Mouse (Mus musculus) urinary bladder, postnatal 14 days (tissue): ENCODE measurements at regions not wholly inside any gene's neighbourhood (a gene's known extent, or its start where the extent isn't known, plus 50 kb on each side); places are given as distances from the start of the nearest gene placed in this dataset.
A peak's percentile ranks its signal among the peaks of the same experiment; 100 is the strongest.
"Not testable (repeated sequence)": the region's sequence is repeated elsewhere in the genome, so short reads cannot be mapped to it uniquely, and the experiment has no call there.

ENCODE experiments used
- DNase-seq: peaks from one replicate; pipeline ENCODE4 v3.0.0; 2021; ENCODE audit warnings: low spot score

- DNase-seq: peak; percentile 62
Measured at GRCm38 (mm10) chr11:28993270-28993847, 137.2 kb upstream of the Pnpt1 start.

DNA sequence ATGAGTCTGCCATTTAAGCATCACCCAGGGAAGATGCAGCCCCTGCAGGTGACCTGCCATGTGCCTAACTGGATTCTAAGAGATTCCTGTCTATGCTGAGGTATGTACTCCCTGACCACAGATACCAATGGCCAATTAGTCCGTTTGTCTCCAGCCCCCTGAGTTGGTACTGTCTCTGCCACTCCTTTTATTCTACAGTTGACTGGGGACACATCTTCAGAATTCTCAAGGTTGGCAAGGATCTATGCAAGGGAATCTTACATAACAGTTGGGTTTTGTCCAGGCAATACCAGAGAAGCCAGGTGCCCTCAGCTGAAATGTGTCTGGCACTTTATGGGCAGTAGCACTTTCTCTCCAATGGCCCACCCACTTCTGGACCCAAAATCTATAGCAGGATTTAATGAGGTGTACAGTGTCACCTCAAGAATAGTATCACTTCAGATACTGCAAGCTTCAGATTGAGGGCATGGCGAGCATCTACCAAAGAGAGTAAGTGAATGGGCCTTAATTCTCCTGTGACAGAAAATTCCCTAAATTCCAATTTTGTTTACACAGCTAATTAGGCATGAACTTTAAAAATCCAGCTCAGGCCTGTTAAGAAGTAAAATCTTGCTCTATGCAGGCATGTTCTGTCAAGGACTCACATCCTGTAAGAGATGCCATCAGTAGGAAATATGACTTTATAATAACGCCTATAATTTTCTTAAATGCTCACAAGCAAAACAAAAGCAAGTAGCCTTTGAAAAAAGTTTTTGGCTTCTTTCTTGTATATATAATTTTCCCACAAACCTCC is 132.0 kb upstream of the Pnpt1 start:
- no peak for DNase-seq

GRCm38 (mm10) chr11:28999196-28999595 is 131.3 kb upstream of the Pnpt1 start:
- no peak for DNase-seq

DNA sequence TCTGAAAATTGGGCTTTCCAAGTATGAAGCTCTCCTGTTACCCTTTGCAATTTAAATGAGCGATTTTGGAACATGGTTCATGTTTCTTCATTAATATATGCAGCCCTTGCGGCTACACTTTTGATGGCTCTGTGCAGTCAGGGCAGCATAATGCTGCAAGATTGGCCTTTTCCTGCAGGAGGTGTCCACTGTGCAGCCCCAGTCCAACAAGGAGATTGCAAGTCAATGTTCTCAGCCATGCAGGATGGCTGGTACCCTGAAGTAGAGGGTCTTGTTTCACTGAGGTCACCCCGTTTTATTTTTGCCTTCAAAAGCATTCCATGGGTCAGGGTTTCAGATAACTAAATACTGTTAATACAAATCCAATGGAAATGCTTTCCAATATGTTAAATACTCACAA is 130.9 kb upstream of the Pnpt1 start:
- no peak for DNase-seq

GRCm38 (mm10) chr11:29000212-29000611 is 130.3 kb upstream of the Pnpt1 start:
- no peak for DNase-seq

DNA sequence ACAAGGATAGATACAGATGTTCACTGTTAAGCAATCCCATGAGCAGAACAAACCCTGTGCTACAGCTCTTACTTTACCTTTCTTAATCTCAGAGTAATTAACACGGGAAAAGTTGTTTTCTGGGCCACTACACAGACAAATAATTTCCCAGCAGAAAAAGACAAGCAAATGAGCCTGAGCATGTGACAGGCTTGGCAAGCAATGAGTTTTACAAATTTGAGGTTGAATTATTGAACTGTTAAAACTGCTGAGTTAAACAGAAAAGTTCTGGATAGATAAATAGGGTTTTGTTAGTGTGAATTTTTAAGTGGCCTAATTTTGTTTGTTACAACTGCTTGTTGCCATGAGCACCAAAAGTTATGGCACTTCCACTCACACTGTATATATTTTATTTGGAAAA is 113.1 kb upstream of the Pnpt1 start:
- DNase-seq: no peak

GRCm38 (mm10) chr11:29040817-29041216 is 89.7 kb upstream of the Pnpt1 start:
- no peak for DNase-seq

GRCm38 (mm10) chr11:29047985-29048610 is 82.4 kb upstream of the Pnpt1 start:
- DNase-seq: not testable (repeated sequence)

GRCm38 (mm10) chr11:29052625-29053024 is 77.9 kb upstream of the Pnpt1 start:
- DNase-seq: no peak

GRCm38 (mm10) chr11:29069586-29069985 is 61.0 kb upstream of the Pnpt1 start:
- not testable (repeated sequence) for DNase-seq

DNA sequence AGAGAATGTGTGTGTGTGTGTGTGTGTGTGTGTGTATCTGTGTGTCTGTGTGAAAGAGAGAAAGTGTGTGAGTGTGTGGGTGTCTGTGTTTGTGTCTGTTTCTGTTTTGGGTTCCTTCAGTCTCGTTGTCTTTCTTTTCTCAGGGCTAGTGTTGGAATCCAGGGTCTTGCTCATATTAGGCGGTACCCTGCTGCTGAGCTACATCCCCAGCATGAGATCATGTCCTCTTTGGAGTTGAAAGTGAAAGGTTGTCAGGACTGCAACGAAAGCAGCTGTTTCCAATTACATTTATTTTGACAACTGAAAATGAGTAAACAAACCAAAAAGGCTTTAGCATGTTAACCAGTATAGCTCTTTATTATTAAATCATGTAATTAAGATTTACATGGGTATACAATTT is 58.3 kb upstream of the Pnpt1 start:
- DNase-seq: no peak
